Mouse (Mus musculus) left cerebral cortex, adult 9 months (tissue): ENCODE results near the gene Mrps2.

Experiments
- DNase-seq, 2 experiments: peaks; one replicate each; pipeline ENCODE4 v3.0.0; 2022; ENCODE audit warnings: low spot score in 2 of 2

Mrps2 gene

GRCm38 (mm10) chr2:28520581-28520980 is 52.7 kb downstream of the Mrps2 start:
- no peak for DNase-seq
